Comparison of ENCODE assay signal across 1 mouse cellular context in the genomic region with DNA sequence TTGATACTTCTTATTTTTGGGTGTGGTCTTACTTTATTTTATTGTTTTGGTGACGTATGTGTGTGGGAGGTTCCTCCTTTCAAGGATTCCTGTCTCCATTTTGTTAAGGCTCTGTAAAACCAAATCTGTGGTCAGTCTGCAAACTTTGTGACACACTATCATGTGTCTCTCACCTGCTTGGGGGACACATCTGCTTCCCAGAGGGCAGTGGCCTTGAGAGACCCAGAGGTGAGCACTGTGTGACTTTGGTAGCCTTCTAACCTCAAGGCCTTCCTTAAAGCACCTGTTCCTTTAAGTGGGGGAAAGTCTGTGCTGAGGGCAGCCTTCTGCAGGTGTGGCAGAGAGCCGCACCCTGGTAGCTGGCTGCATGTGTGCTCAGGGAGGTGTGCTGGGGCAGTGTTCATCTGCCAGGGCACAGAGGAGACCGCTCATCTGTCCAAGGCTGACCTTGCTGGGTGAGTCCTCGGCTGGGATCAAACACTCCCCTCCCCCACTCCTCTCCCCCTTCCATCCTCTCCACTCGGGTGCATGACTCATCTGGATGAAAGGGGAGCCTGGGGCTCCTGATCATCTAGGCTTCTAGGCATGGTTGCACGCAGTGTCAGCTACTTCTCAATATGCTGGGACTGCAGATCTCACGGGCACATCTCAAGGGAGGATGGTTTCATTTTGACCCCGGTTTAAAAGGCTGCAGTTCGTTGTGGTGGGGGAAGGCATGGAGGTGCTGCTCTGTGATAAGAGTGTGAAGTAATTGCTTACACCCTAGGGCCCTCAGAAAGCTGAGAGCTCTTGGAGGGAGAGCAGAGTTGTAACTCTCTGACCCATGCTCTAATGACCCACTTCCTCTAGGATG.
TF ChIP-seq lines count a peak whose summit lies in the region.

No protein-coding gene starts in this region.

TF ChIP-seq in CH12.LX, 34 proteins besides CTCF, POLR2A, EP300 and RAD21 (continued from another document):
- TF ChIP-seq MAX (IDR thresholded peaks at IDR 0.05; ENCODE audit: low read length) (no peak; the same call in 1 of the 2 replicates), MAZ (IDR thresholded peaks at IDR 0.05; ENCODE audit: low read depth, low read length) (no peak), IRF4 (IDR thresholded peaks at IDR 0.05; ENCODE audit: low read depth, low read length) (no peak), NELFE (IDR thresholded peaks at IDR 0.05; ENCODE audit: low read depth, low read length) (no peak), MYC (IDR thresholded peaks at IDR 0.05; ENCODE audit: low read depth, low read length) (no peak), MAFK (IDR thresholded peaks at IDR 0.05; ENCODE audit: insufficient replicate concordance, low read length) (no peak), USF2 (conservative IDR thresholded peaks at IDR 0.05; ENCODE audit: low read depth, low read length) (no peak)
TF ChIP-seq in CH12.LX: peak in this region for 0.
